Mouse (Mus musculus) gastrocnemius, postnatal 14 days (tissue): Measurements from ENCODE around the gene Zfp358. TPM values are rescaled to one million over a fixed set of nuclear protein-coding genes. Genes with fewer than 3 reads are reported as not detected.

Experiments used
- DNase-seq: peaks from one replicate; pipeline ENCODE4 v3.0.0; 2021; ENCODE audit warnings: mixed read lengths
- intact Hi-C: fragments of 180-260 bp; cut with DNase I; formaldehyde crosslinking; loops from one replicate; pipeline ENCODE4 v1.15.1; 2025; ENCODE audit warnings: low total_unique reads
- total RNA-seq, 2 experiments: library from RNA; stranded (reverse); gene quantifications; 2 replicates each; pipeline ENCODE4 v1.2.3; 2021

Gene Zfp358
- total RNA-seq, 2 experiments from 2014 or later, result 16.5 to 17.6 TPM

- intact Hi-C loops, result no loop called here
- DNase-seq, result no peak
These were observed 44.7 kb downstream of the Zfp358 start for GRCm38 (mm10) chr8:3537666-3538065.

GRCm38 (mm10) chr8:3539146-3539545 is 46.2 kb downstream of the Zfp358 start:
- no peak for DNase-seq
- intact Hi-C loops, result no loop called here

- DNase-seq, result no peak
- intact Hi-C loops, result no loop called here
These were observed 47.1 kb downstream of the Zfp358 start for GRCm38 (mm10) chr8:3540076-3540475.

GRCm38 (mm10) chr8:3546511-3546910 is 53.6 kb downstream of the Zfp358 start:
- intact Hi-C loops, result no loop called here
- no peak for DNase-seq

Other genes starting within 250 kb of the Zfp358 start
- gene Insr, start 213.5 kb upstream of the Zfp358 start, total RNA-seq, result 10 to 100 TPM; 40.4 to 41.4 TPM
- gene A430078G23Rik, start 139.7 kb upstream of the Zfp358 start, total RNA-seq, result under 1 TPM; 0.06 to 0.11 TPM
- gene Arhgef18, start 100.1 kb upstream of the Zfp358 start, total RNA-seq, result 1 to 10 TPM; 9.4 to 9.6 TPM
- gene Pex11g, start 25.5 kb upstream of the Zfp358 start, total RNA-seq, result 1 to 10 TPM; 2.4 to 2.7 TPM
- not detected for gene Tex45, start 22.3 kb upstream of the Zfp358 start, total RNA-seq
- gene Mcoln1, start 7.3 kb downstream of the Zfp358 start, total RNA-seq, result 10 to 100 TPM; 16.5 to 17.4 TPM
- 10 to 100 TPM in 1 of 2 experiments, 1 to 10 TPM in 1; 7.9 to 11.1 TPM for gene Pnpla6, start 22.2 kb downstream of the Zfp358 start, total RNA-seq
- gene C330021F23Rik, start 74.9 kb downstream of the Zfp358 start, total RNA-seq, result not detected
- gene Camsap3, start 94.2 kb downstream of the Zfp358 start, total RNA-seq, result under 1 TPM; 0.55 to 0.78 TPM
- gene Xab2, start 128.2 kb downstream of the Zfp358 start, total RNA-seq, result 10 to 100 TPM; 11.0 to 12.5 TPM
- 10 to 100 TPM; 78.8 to 79.7 TPM for gene Pet100, start 128.4 kb downstream of the Zfp358 start, total RNA-seq
- under 1 TPM in 1 of 2 experiments, not detected in 1; 0.51 TPM for gene Pcp2, start 132.4 kb downstream of the Zfp358 start, total RNA-seq
- gene Stxbp2, start 137.8 kb downstream of the Zfp358 start, total RNA-seq, result 1 to 10 TPM; 1.6 to 3.8 TPM
- gene Retn, start 162.6 kb downstream of the Zfp358 start, total RNA-seq, result 1 to 10 TPM in 1 of 2 experiments, not detected in 1; 1.2 TPM
- gene Mcemp1, start 172.6 kb downstream of the Zfp358 start, total RNA-seq, result not detected
- 1 to 10 TPM; 1.2 to 3.0 TPM for gene Fcor, start 179.2 kb downstream of the Zfp358 start, total RNA-seq
- gene Trappc5, start 183.2 kb downstream of the Zfp358 start, total RNA-seq, result 10 to 100 TPM; 20.1 to 20.9 TPM
- under 1 TPM; 0.91 to 0.94 TPM for gene Fcer2a, start 201.0 kb downstream of the Zfp358 start, total RNA-seq
- gene Clec4g, start 227.5 kb downstream of the Zfp358 start, total RNA-seq, result under 1 TPM in 1 of 2 experiments, not detected in 1; 0.14 TPM